Mouse (Mus musculus): ENCODE data around the gene Olfr539.
"Not testable (repeated sequence)": the region's sequence is repeated elsewhere in the genome, so short reads cannot be mapped to it uniquely, and the experiment has no call there.

Gene Olfr539

DNA sequence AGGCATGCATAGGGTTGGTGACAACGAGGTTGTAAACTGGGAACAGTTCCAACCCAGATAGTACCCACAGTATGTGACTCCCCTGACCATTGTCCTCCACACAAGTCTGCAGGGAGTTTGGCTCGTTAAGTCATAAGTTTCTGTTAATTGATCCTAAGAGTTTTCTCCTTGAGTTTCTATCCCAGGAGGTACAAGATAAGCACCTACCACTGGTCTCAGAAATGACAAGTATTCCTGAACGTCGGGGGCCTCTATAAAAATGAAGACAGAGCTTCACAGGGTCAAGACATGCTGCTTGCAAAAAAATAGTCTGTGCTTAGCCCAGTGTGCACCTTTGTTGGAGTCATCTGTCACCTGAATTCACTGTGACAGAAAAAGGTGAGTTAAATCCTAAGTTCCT lies at the start of gene Olfr539:
TSS of gene Olfr539 (plus strand) at position 301 of the 400 bp plus-strand sequence.
- no peak for DNase-seq (ENCODE audit: low read depth, low spot score)

DNA sequence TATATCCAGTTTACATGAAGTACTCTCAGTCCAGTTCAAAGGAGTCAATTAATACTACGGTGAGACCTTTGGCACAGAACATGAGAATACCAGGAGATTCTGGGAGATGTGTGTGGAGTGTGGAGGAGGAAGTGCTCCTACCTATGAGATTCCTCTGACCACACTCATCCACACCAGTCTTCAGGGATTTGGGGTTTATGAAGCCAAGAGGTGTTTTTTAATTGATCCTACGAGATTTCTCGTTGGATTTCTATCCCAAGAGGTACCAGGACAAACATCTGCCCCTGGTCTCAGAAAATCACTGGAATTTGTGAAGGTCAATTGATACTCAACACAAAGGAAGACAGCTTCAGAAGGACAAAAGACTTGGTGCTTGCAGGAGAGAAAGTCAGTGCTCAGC lies 31.1 kb upstream of the Olfr539 start, which contains the start of gene Olfr61:
TSS of gene Olfr61 (plus strand) at position 301 of the 400 bp plus-strand sequence.
- not testable (repeated sequence) for DNase-seq (ENCODE audit: low read depth, low spot score)

DNA sequence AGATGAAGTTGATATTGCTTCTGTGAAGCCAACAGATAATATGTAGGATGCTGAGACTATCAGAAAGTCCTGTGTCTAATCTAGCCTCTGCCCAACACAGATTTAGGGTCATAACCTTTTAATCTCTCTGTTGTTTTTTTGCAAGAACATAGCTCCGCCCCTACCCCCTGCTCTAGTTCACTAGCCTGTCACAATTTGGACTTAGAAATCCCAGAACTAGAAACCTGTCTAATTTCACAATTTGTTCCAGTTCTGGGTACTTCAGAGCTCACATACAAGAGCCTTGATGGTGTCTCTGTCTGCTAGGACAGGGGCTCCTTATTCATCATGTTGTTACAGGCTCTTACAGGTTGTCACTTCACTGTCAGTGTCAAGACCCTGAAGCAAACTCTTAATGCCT lies 29.2 kb upstream of the Olfr539 start:
- no peak for DNase-seq (ENCODE audit: low read depth, low spot score)

DNA sequence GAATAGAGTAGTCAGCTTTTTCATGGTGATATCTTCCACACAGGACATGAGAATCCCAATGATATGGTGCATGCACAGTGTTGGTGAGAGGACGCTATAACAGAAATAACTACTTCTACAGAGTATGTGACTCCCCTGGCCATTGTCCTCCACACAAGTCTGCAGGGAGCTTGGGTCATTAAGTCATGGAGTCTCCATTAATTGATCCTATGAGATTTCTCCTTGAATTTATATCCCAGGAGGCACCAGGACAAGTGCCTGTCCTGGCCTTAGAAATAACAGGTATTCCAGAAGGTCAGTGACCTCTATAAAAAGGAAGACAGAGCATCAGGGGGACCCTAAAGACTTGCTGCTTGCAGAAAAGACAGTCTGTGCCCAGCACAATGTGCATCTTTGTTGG lies 13.6 kb upstream of the Olfr539 start, which contains the start of gene Olfr53:
TSS of gene Olfr53 (plus strand) at position 301 of the 400 bp plus-strand sequence.
- no peak for DNase-seq (ENCODE audit: low read depth, low spot score)

DNA sequence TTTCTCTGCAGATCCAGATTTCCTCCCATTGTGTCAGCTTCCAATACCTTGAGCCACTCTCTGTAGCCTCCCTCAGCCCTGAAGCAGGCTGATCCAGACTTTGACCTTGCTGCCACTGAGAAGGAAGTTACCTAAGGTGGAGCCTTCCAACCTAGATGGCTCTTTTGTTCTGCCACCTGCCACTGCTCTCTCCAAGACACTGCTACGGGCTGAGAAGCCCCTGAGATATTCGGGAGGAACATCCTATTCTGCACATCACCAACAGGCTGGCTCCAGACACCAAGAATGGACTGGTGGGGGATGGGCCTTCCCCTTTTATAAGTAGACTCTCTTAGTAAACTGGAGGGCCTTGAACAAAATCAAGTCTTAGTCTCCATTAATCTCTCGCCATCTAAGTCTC lies 11.0 kb downstream of the Olfr539 start:
- DNase-seq (ENCODE audit: low read depth, low spot score) = not testable (repeated sequence)

DNA sequence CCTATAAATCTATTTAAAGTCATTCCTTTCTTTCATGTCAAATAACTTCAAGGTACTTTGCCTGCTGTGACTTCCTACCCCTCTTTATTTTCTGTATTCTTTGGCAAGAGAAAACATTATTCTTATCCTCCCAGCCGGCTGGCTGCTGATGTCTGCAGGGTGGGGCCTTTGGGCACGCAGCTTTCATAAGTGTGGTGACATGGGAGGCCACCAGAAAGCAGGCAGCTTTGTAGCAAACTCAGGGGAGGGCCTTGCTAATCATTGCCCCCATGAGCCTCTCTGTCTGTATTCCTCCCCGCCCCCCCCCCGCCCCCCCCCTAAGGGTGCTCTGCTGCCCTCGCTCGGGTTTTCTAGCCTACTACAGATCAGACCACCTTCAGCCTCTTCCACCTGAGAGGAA lies 16.1 kb downstream of the Olfr539 start:
- no peak for DNase-seq (ENCODE audit: low read depth, low spot score)

DNA sequence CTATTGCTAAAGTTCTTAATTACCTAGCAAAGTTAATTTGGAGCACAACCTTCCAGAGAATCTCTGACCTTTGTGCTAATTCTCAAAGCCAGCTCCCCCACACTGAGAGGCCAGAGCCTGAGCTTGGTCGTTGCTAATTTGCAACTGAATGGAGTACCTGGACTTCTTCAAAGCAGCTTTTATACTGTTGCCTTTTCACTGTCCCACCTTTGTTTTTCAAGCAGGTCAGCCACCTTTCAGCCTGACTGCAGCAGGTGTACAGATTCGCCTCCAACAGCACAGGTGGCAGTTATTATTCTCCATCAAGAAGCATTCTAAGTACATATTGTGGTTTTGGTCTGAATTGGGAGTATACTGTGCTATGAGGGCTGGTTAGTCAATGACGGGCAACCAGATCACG lies 19.9 kb downstream of the Olfr539 start:
- DNase-seq (ENCODE audit: low read depth, low spot score) = not testable (repeated sequence)

DNA sequence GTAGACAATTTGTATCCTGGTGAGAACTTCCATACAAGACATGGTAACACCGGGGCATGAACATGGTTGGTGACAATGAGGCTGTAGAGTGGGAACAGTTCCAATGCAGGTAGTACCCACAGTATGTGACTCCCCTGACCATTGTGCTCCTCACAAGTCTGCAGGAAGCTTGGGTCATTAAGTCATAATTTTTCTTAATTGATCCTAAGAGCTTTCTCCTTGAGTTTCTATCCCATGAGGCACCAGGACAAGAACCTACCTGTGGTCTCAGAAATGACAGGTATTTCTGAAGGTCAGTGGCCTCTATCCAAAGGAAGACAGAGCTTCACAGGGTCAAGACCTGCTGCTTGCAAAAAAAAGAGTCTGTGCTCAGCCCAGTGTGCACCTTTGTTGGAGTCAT lies 21.9 kb downstream of the Olfr539 start, which contains the start of gene Olfr45:
TSS of gene Olfr45 (plus strand) at position 301 of the 400 bp plus-strand sequence.
- DNase-seq (ENCODE audit: low read depth, low spot score) = no peak

DNA sequence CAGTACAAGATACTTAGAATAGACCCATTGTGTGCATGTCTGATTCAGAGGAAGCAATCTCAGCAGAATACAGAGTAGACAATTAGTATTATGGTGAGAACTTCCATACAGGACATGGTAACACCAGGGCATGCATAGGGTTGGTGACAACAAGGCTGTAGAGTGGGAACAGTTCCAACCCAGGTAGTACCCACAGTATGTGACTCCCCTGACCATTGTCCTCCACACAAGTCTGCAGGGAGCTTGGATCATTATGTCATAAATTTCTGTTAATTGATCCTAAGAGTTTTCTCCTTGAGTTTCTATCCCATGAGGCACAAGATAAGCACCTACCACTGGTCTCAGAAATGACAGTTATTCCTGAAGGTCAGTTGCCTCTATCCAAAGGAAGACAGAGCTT lies 37.2 kb downstream of the Olfr539 start, which contains the start of gene Olfr541:
TSS of gene Olfr541 (plus strand) at position 301 of the 400 bp plus-strand sequence.
- no peak for DNase-seq (ENCODE audit: low read depth, low spot score)

DNA sequence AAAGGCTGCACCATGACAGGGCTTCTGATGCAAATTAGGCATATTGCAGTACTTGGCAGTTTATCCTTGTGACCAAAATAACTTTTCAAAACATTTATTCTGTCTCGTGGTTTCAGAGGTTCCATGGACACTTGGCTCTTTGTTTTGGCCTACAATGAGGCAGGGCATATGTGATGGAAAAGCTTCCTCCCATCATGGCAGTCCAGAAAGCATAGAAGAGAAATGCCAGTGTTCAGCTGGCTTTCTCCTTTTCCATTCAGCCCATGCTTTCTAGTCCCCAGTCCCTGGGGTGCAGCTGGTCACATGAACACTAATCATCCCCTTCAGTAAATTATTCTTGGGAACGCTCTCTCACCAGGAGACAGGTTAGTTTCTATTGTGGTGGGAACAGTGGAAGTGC lies 46.6 kb downstream of the Olfr539 start:
- DNase-seq (ENCODE audit: low read depth, low spot score) = no peak

DNA sequence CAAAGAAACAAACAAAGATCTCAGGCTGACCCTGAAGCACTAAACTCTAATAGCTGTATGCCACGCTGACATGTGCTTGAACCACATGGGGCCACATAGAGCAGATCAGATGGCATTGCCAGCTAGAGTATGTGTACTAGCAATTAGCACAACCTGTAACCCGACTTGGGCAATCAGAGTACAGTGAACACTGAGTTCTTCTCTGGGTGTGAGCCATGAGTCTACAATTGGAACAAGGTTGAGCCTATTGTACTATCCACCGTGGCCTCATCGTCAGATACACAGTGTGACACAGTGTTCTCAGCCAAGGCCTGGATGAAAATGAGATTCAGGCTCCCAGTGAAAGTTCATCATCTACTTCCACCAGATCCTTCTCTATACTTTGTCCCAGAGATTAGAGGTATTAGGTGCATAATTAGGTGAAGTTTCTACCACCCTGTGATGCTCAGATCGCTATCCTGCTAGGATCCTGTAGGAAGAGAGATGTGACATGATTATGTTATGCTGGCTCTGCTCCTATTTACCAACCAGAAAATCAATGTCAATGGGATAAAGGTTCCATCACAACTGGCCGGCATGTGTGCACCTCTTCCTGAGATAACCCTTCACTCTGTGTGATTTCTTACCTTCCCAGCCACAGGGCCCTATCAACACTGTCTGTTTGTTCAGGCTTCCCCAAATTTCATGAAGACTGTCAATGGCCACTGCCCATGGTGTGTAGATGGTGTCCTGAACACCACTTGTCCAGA lies 48.0 kb downstream of the Olfr539 start:
- DNase-seq (ENCODE audit: low read depth, low spot score) = no peak

DNA sequence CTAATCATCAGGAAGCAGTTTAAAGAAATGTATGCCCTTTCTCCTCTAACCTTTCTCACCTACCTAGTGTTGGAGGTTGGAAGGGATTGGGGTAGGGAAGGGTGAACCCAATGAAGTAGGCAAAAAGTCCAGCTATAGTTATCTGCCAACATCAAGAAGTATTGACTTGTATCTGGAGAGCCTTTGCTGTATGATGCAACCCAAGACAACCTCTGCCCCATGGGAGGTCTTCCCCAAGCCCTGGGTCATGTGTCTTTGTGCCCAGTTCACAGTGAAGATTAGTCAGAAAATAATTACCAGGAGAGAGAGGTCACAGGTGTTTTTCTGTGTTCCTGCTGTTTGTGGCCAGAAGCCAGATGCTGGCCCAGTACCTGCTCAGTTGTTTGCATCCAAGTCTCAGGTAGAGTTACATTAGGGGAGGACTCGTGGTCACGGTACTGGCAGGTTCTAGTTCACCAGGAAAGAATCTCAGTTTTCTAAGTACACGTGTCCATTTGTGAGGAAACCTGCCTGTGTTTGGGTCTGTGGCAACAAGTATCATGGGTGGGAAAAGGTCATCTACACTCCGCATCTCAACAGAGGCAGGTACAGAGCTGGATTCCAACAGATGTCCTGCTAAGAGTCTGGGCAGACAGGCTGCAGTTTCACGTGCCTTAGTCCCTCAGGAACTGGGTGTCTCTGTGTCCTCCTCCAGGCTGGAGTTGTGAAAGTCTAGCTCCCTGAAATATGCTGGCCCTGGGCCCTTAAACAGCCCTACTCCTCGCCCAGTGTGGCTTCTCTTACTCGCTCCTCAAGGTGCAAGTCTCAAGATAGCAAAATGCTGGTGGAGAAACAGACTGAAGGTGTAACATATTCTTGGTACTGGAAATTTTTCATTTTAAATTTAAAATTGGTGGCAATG lies 57.7 kb downstream of the Olfr539 start:
- DNase-seq (ENCODE audit: low read depth, low spot score) = no peak

DNA sequence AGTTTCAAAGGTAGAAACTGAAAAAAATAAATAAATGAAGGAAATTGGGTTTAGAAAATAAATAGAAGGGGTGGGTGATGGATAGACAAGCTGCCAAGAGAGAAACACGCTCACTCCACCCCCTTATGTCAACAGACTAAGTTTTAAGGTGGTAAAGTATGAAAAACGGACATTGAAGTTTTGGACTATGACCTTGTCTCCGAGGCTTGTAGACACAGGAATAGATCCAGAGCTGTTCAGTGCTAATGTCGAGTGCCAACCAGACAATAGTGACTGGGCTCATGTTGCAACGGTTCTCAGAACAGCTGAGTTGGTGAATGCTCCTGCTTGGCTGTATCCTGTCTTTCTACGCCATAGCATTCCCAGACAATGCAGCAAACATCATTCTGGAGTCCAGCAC lies 61.4 kb downstream of the Olfr539 start:
- DNase-seq (ENCODE audit: low read depth, low spot score) = no peak

DNA sequence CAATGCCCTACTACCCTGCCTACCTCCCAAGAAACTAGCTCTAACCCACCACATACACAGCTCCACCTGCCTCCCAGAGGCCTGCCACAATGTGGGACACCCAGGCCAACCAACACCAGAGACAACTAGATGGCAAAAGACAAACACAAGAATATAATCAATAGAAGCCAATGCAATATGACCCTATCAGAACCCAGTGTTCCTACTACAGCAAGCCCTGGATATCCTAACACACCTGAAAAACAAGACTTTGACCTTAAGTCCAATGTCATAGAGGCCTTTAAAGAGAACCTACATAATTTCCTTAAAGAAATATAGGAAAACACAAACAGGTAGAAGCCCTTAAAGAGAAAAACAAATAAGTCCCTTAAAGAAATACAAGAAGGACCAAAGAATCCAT lies 65.8 kb downstream of the Olfr539 start:
- DNase-seq (ENCODE audit: low read depth, low spot score) = no peak

All from c-Kit-negative CD71-positive TER-119-positive erythroid progenitor cells, embryonic 14.5 days (primary cell).